Mouse (Mus musculus) testis, adult 2 months (tissue): ENCODE data around the gene Grk2.

ENCODE experiments used
- CTCF ChIP-seq: fragments of 200-500 bp; IDR thresholded peaks from 2 replicates; pipeline ENCODE4 v1.5.1; 2012; ENCODE audit warnings: low read depth, mild to moderate bottlenecking, inconsistent platforms, low read length, moderate library complexity; ENCODE audit not compliant: control insufficient read depth, insufficient read depth, insufficient replicate concordance
- POLR2A ChIP-seq: fragments of 200-500 bp; IDR thresholded peaks from 2 replicates; pipeline ENCODE4 v1.6.1; 2012; ENCODE audit warnings: low read depth, mild to moderate bottlenecking, inconsistent platforms, low read length, moderate library complexity; ENCODE audit not compliant: control insufficient read depth

DNA sequence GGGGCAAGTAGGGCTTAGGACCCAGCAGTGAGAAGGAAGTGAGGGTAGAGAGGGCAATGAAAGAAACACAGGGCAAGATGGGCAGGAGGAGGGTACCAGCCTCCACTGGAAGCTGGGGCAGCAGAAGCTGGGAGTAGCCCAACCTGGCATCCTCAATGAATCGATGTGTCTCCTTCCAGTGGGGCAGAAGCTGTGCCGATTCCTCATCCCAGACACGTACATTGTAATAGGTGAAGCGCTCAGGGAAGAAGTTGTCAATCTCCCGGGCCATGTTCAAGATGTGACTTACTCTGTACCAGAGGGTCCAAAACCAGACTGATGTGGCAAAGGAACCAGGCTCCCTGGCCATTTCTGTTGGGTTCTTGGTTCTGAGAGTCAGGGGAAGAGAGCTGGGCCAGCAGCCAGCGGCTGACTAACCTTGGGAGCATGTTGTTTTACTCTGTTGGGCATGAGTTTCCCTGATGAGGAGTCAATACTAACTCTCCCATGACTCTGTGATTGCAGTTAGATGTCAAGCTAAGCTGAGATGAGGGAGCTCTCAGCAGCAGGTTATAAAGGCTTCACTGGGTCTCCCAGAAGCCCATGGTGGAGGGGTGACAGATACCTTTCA, 41.7 kb downstream of the Grk2 start:
- TF ChIP-seq CTCF (no peak), POLR2A (no peak)
